In the genomic region with DNA sequence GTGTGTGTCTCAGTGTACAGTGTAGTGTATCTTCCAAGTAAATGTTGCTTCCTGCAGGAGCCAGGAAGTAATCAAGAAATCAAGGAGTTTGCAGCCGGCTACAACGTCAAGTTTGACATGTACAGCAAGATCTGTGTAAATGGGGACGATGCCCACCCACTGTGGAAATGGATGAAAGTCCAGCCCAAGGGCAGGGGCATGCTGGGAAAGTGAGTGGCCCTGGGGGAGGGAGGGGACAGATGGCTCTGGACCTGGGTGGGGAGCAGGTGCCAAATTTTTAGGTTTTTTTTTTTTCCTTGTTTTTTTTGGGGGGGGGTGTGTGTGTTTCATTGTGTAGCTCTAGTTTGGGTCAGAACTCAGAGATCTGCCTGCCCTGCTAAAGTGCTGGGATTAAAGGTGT, we compare ENCODE assay signal across 8 mouse cellular contexts. TPM values are rescaled to one million over a fixed set of nuclear protein-coding genes. Genes with fewer than 3 reads are reported as not detected.
DNase-seq lines count a peak whose midpoint lies in the region; ATAC-seq and TF ChIP-seq lines count a peak whose summit lies in the region.
"Not testable (repeated sequence)": the region's sequence is repeated elsewhere in the genome, so short reads cannot be mapped to it uniquely, and the experiment has no call there.

No protein-coding gene starts in this region.

- H3K4me1 ChIP-seq in forebrain, embryonic 12.5 days = peaks cover 36% of the 10 kb centered on the region
- peaks cover 35% of the 10 kb centered on the region for H3K4me1 ChIP-seq in heart, embryonic 16.5 days (ENCODE audit: control insufficient read depth, insufficient read depth, low read length)
- H3K4me1 ChIP-seq in liver, adult 2 months (ENCODE audit: control insufficient read depth, insufficient read depth, low read length) = peaks cover 24% of the 10 kb centered on the region
- peaks cover 80% of the 10 kb centered on the region for H3K4me1 ChIP-seq in megakaryocyte, embryonic 14.5 days
- H3K4me1 ChIP-seq in neural tube, embryonic 15.5 days = peaks cover 30% of the 10 kb centered on the region

- DNase-seq in cerebellum, postnatal 10 days = peak; percentile 58 to 69
- peak; percentile 29 for DNase-seq in kidney, adult 11 months
- not testable (repeated sequence) for DNase-seq in liver, adult 2 months (ENCODE audit: extremely low read depth, low read depth, low spot score)

- H3K9ac ChIP-seq in forebrain, embryonic 12.5 days = peak overlapping the region; percentile 90
- peak overlapping the region; percentile 85 for H3K9ac ChIP-seq in heart, embryonic 16.5 days (ENCODE audit: low read length)
- peak overlapping the region; percentile 97 for H3K9ac ChIP-seq in liver, adult 2 months (ENCODE audit: low read depth, low read length)
- peak overlapping the region; percentile 96 for H3K9ac ChIP-seq in neural tube, embryonic 15.5 days (replicated peaks)

- not testable (repeated sequence) for H3K27me3 ChIP-seq in C2C12 (ENCODE audit: control insufficient read depth, insufficient read depth, insufficient read length); forebrain, embryonic 12.5 days; heart, embryonic 16.5 days (ENCODE audit: control insufficient read depth, insufficient read depth, low read length); liver, adult 2 months (ENCODE audit: control insufficient read depth, insufficient read depth, low read length); megakaryocyte, embryonic 14.5 days (replicated peaks); neural tube, embryonic 15.5 days (replicated peaks)

- peak overlapping the region; percentile 98 for H3ac ChIP-seq in C2C12 (ENCODE audit: control insufficient read depth, insufficient read length, low read depth)

- peaks cover 36% of the 10 kb centered on the region for H3K36me3 ChIP-seq in C2C12 (ENCODE audit: control insufficient read depth, insufficient read depth)
- H3K36me3 ChIP-seq in forebrain, embryonic 12.5 days (replicated peaks) = peaks cover 28% of the 10 kb centered on the region
- H3K36me3 ChIP-seq in heart, embryonic 16.5 days (ENCODE audit: control insufficient read depth, insufficient read depth) = peaks cover 33% of the 10 kb centered on the region
- peaks cover 20% of the 10 kb centered on the region for H3K36me3 ChIP-seq in liver, adult 2 months (ENCODE audit: control insufficient read depth, insufficient read depth, low read length)
- peaks cover 60% of the 10 kb centered on the region for H3K36me3 ChIP-seq in megakaryocyte, embryonic 14.5 days (replicated peaks; ENCODE audit: low read length)
- peaks cover 39% of the 10 kb centered on the region for H3K36me3 ChIP-seq in neural tube, embryonic 15.5 days

- WGBS in forebrain, embryonic 12.5 days = 54% methylated on average over 3 of the region's 3 CpGs
- WGBS in heart, embryonic 16.5 days = 14% methylated on average over 3 of the region's 3 CpGs
- WGBS in liver, adult 2 months = 1% methylated on average over 3 of the region's 3 CpGs
- 25% methylated on average over 3 of the region's 3 CpGs for WGBS in neural tube, embryonic 15.5 days

- TF ChIP-seq POLR2A in liver, adult 2 months (IDR thresholded peaks at IDR 0.05; ENCODE audit: extremely low read depth, insufficient read depth, low read length) = not testable (repeated sequence)

- not testable (repeated sequence) for ATAC-seq in forebrain, embryonic 12.5 days (ENCODE audit: low FRiP score); heart, embryonic 16.5 days (replicated peaks; ENCODE audit: extremely low read depth, insufficient read depth, low FRiP score); neural tube, embryonic 15.5 days (ENCODE audit: low FRiP score)

- H3K9me3 ChIP-seq in forebrain, embryonic 12.5 days; heart, embryonic 16.5 days (replicated peaks; ENCODE audit: control insufficient read depth, low read length); megakaryocyte, embryonic 14.5 days; neural tube, embryonic 15.5 days (replicated peaks): not testable (repeated sequence)

- TF ChIP-seq CTCF in C2C12 (IDR thresholded peaks at IDR 0.05; ENCODE audit: control insufficient read depth, insufficient read depth, insufficient read length); liver, adult 2 months (IDR thresholded peaks at IDR 0.05; ENCODE audit: low read depth, low read length): not testable (repeated sequence)

- H3K4me3 ChIP-seq in C2C12 (ENCODE audit: insufficient read depth, poor library complexity, severe bottlenecking) = peak overlapping the region; percentile 76
- H3K4me3 ChIP-seq in forebrain, embryonic 12.5 days (replicated peaks) = peak overlapping the region; percentile 89
- H3K4me3 ChIP-seq in heart, embryonic 16.5 days (ENCODE audit: low read length) = peak overlapping the region; percentile 65
- peak overlapping the region; percentile 78; the same call in 1 of the 2 replicates for H3K4me3 ChIP-seq in liver, adult 2 months (ENCODE audit: insufficient read depth, low read depth, low read length)
- H3K4me3 ChIP-seq in megakaryocyte, embryonic 14.5 days (replicated peaks) = peak overlapping the region; percentile 97
- H3K4me3 ChIP-seq in neural tube, embryonic 15.5 days (replicated peaks) = peak overlapping the region; percentile 84

- H3K4me2 ChIP-seq in forebrain, embryonic 12.5 days = peak overlapping the region; percentile 84
- H3K4me2 ChIP-seq in heart, embryonic 16.5 days (ENCODE audit: low read depth, low read length) = peak overlapping the region; percentile 76
- H3K4me2 ChIP-seq in neural tube, embryonic 15.5 days = peak overlapping the region; percentile 76

- peaks cover 26% of the 10 kb centered on the region for H3K79me2 ChIP-seq in C2C12 (ENCODE audit: control insufficient read depth, insufficient read depth)
- H3K79me2 ChIP-seq in liver, adult 2 months (ENCODE audit: control insufficient read depth, insufficient read depth, low read length) = not testable (repeated sequence)

- H3K79me3 ChIP-seq in C2C12 (ENCODE audit: low read depth) = peaks cover 26% of the 10 kb centered on the region

- H3K27ac ChIP-seq in forebrain, embryonic 12.5 days = not testable (repeated sequence)
- H3K27ac ChIP-seq in heart, embryonic 16.5 days (ENCODE audit: low read length) = peak overlapping the region; percentile 94; the same call in 1 of the 2 replicates
- peak overlapping the region; percentile 93 for H3K27ac ChIP-seq in liver, adult 2 months (replicated peaks; ENCODE audit: insufficient read depth, low read depth, low read length)
- peak overlapping the region; percentile 98; the same call in 1 of the 2 replicates for H3K27ac ChIP-seq in neural tube, embryonic 15.5 days (replicated peaks)

RNA-seq across cellular contexts. Expression of a gene that starts 7.9 kb away (rescaled TPM):
- polyA plus RNA-seq in C2C12 (2012; fragmentation: generic; extraction: Trizol) = 964 TPM
- 434 and 458 TPM in 2 replicates for polyA plus RNA-seq in forebrain, embryonic 12.5 days (2016; fragmentation: Nextera tagmentation; extraction: Ambion mirVana)
- polyA plus RNA-seq in heart, embryonic 16.5 days (2015; fragmentation: Nextera tagmentation; extraction: Ambion mirVana) = 668 and 748 TPM in 2 replicates
- total RNA-seq in liver, adult 2 months (2014; rRNA removed) = 712 and 752 TPM in 2 replicates
- polyA plus RNA-seq in liver, adult 2 months (2012; rRNA removed) = 535 and 559 TPM in 2 replicates
- 3,942 and 9,172 TPM in 2 replicates for polyA plus RNA-seq in megakaryocyte, embryonic 14.5 days (2012; ENCODE audit: insufficient read depth, low replicate concordance)
- 559 and 600 TPM in 2 replicates for polyA plus RNA-seq in neural tube, embryonic 15.5 days (2015; fragmentation: Nextera tagmentation; extraction: Ambion mirVana)

RNA-seq across cellular contexts. Expression of a gene that starts 15.3 kb away (rescaled TPM):
- polyA plus RNA-seq in C2C12 (2012; fragmentation: generic; extraction: Trizol) = 269 TPM
- 183 and 184 TPM in 2 replicates for polyA plus RNA-seq in forebrain, embryonic 12.5 days (2016; fragmentation: Nextera tagmentation; extraction: Ambion mirVana)
- polyA plus RNA-seq in heart, embryonic 16.5 days (2015; fragmentation: Nextera tagmentation; extraction: Ambion mirVana) = 136 and 144 TPM in 2 replicates
- 26.4 and 39.1 TPM in 2 replicates for total RNA-seq in liver, adult 2 months (2014; rRNA removed)
- 71.1 and 74.6 TPM in 2 replicates for polyA plus RNA-seq in liver, adult 2 months (2012; rRNA removed)
- polyA plus RNA-seq in megakaryocyte, embryonic 14.5 days (2012; ENCODE audit: insufficient read depth, low replicate concordance) = 147 and 260 TPM in 2 replicates
- 134 and 148 TPM in 2 replicates for polyA plus RNA-seq in neural tube, embryonic 15.5 days (2015; fragmentation: Nextera tagmentation; extraction: Ambion mirVana)

RNA-seq across cellular contexts. Expression of a gene that starts 38.5 kb away (rescaled TPM):
- polyA plus RNA-seq in C2C12 (2012; fragmentation: generic; extraction: Trizol) = 1.6 TPM
- 3.4 and 3.6 TPM in 2 replicates for polyA plus RNA-seq in forebrain, embryonic 12.5 days (2016; fragmentation: Nextera tagmentation; extraction: Ambion mirVana)
- polyA plus RNA-seq in heart, embryonic 16.5 days (2015; fragmentation: Nextera tagmentation; extraction: Ambion mirVana) = 10.9 and 17.7 TPM in 2 replicates
- total RNA-seq in liver, adult 2 months (2014; rRNA removed) = 4.5 and 4.6 TPM in 2 replicates
- polyA plus RNA-seq in liver, adult 2 months (2012; rRNA removed) = 7.7 and 10.9 TPM in 2 replicates
- polyA plus RNA-seq in megakaryocyte, embryonic 14.5 days (2012; ENCODE audit: insufficient read depth, low replicate concordance) = 375 and 477 TPM in 2 replicates
- polyA plus RNA-seq in neural tube, embryonic 15.5 days (2015; fragmentation: Nextera tagmentation; extraction: Ambion mirVana) = 2.0 and 13.7 TPM in 2 replicates

RNA-seq across cellular contexts. Expression of a gene that starts 50.5 kb away (rescaled TPM):
- 29.4 TPM for polyA plus RNA-seq in C2C12 (2012; fragmentation: generic; extraction: Trizol)
- 14.8 and 16.4 TPM in 2 replicates for polyA plus RNA-seq in forebrain, embryonic 12.5 days (2016; fragmentation: Nextera tagmentation; extraction: Ambion mirVana)
- 11.7 and 13.5 TPM in 2 replicates for polyA plus RNA-seq in heart, embryonic 16.5 days (2015; fragmentation: Nextera tagmentation; extraction: Ambion mirVana)
- 8.9 and 11.8 TPM in 2 replicates for total RNA-seq in liver, adult 2 months (2014; rRNA removed)
- 19.2 and 25.9 TPM in 2 replicates for polyA plus RNA-seq in liver, adult 2 months (2012; rRNA removed)
- polyA plus RNA-seq in megakaryocyte, embryonic 14.5 days (2012; ENCODE audit: insufficient read depth, low replicate concordance) = 151 and 347 TPM in 2 replicates
- 11.7 and 12.8 TPM in 2 replicates for polyA plus RNA-seq in neural tube, embryonic 15.5 days (2015; fragmentation: Nextera tagmentation; extraction: Ambion mirVana)

RNA-seq across cellular contexts. Expression of a gene that starts 58.6 kb away (rescaled TPM):
- 10.7 TPM for polyA plus RNA-seq in C2C12 (2012; fragmentation: generic; extraction: Trizol)
- 5.8 and 5.9 TPM in 2 replicates for polyA plus RNA-seq in forebrain, embryonic 12.5 days (2016; fragmentation: Nextera tagmentation; extraction: Ambion mirVana)
- polyA plus RNA-seq in heart, embryonic 16.5 days (2015; fragmentation: Nextera tagmentation; extraction: Ambion mirVana) = 3.2 TPM in 2 replicates
- 1.4 and 1.9 TPM in 2 replicates for total RNA-seq in liver, adult 2 months (2014; rRNA removed)
- 3.2 and 3.4 TPM in 2 replicates for polyA plus RNA-seq in liver, adult 2 months (2012; rRNA removed)
- 47.4 and 62.2 TPM in 2 replicates for polyA plus RNA-seq in megakaryocyte, embryonic 14.5 days (2012; ENCODE audit: insufficient read depth, low replicate concordance)
- polyA plus RNA-seq in neural tube, embryonic 15.5 days (2015; fragmentation: Nextera tagmentation; extraction: Ambion mirVana) = 5.2 and 5.6 TPM in 2 replicates

Comparison
In these comparisons a context has a peak if more than half of its experiments do, and no peak if none do; other contexts are left out.
1. RNA of a gene that starts 38.5 kb away (polyA plus RNA-seq): 375 to 477 TPM in megakaryocyte, embryonic 14.5 days; 10.9 to 17.7 TPM in heart, embryonic 16.5 days, 7.7 to 10.9 TPM in liver, adult 2 months, 3.4 to 3.6 TPM in forebrain, embryonic 12.5 days, 2.0 to 13.7 TPM in neural tube, embryonic 15.5 days and 1.6 TPM in C2C12 (single experiment); every median in the first group is over 10 times any median in the second.
2. Peak in every context shown above with its lines, with median percentiles within 50 percentile points of each other: H3K4me3 ChIP-seq, H3K4me2 ChIP-seq and H3K9ac ChIP-seq.